Mouse (Mus musculus): ENCODE measurements around the gene Shc2. TPM values are rescaled to one million over a fixed set of nuclear protein-coding genes. Genes with fewer than 3 reads are reported as not detected.
A peak's percentile ranks its signal among the peaks of the same experiment; 100 is the strongest.

The Shc2 gene
- total RNA-seq (2021) = 10 to 100 TPM; 44.7 to 49.4 TPM
- long read RNA-seq, experiment 1, transcript Shc2-201 (13 exons, 3,243 nt) = major isoform, 21 of 29 reads
- long read RNA-seq, experiment 1, partial matches to known transcripts = 0 of 29 reads
- long read RNA-seq, experiment 1, other reads (novel, unspliced or antisense) = 5 of 29 reads
- long read RNA-seq, experiment 2, transcript Shc2-201 (13 exons, 3,243 nt) = major isoform, 34 of 61 reads
- long read RNA-seq, experiment 2, partial matches to known transcripts = 4 of 61 reads
- long read RNA-seq, experiment 2, other reads (novel, unspliced or antisense) = 21 of 61 reads

DNA sequence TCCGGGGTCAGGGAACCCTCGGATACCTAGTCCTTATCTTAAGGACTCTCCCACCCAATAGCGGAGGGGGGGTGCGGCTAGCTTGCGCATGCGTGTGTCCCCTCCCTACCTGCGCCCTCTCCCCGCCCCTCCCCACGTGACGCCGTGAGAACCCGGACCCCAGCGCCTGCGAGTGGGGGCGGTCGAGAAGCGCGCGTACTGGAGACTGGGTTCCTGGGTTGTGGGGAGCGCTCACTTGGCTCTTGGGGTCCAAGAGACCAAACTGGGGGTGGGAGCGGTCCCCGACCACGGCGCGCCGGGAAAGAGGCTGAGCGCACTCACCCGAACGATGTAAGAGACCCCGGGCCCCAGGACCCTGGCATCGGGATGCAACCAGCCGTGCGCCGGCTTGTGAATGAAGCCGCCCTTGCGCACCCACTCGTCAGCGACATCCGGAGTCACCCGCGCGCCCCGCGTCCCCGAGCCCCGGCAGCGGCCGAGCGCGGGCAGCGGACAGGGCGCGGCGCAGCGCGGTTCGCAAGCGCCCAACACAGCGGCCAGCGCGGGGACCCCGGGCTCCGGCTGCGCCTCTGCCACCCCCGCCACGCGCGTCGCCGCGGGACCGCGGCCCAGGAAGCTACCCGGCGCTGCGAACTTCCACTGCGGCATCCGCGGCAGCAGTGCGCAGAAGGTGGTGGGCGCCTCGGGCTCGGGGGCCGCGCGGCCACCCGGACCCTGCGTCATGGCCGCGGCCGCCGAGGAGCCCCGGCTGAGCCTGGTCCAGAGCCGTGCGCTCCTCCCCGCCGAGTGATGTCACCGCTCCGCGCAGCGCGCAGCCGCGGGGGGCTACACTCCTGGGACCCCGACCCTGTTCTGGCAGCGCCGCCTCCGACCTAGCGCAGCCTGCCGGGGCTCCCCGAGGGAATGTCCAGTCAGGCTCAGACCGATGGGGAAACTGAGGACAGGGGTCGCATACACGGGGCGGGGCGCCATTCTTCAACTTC lies at the start of gene Shc2:
TSS of gene Shc2 (minus strand) at position 791 of the 983 bp plus-strand sequence.
- H3K4me3 ChIP-seq = peak within 1 kb of the TSS; percentile 75
- peak; percentile 85 to 86 for DNase-seq (ENCODE audit: low spot score in 2 of 2)
- TF ChIP-seq CTCF (conservative IDR thresholded peaks at IDR 0.05) = no peak
- peak within 1 kb of the TSS; percentile 98 for H3K27ac ChIP-seq

DNA sequence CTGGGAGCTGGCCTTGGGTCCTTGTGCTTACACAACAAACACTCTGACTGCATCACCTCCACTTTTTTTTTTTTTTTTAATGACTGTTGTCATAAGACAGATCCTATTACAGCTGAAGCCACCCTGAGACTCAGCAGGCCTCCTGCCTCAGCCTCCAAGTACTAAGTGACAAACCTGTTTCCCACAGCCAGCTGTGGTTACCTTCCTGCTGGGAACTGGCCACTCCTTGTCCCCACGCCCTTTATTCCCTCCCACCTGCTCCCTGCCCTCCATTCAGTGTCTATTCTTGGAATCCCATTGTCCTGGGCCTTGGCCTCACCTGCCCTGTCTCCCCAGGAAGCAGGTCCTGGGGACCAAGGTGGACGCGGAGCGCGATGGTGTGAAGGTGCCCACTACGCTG lies 49.8 kb upstream of the Shc2 start:
- no peak for TF ChIP-seq CTCF (conservative IDR thresholded peaks at IDR 0.05)
- DNase-seq (ENCODE audit: low spot score in 2 of 2) = no peak

DNA sequence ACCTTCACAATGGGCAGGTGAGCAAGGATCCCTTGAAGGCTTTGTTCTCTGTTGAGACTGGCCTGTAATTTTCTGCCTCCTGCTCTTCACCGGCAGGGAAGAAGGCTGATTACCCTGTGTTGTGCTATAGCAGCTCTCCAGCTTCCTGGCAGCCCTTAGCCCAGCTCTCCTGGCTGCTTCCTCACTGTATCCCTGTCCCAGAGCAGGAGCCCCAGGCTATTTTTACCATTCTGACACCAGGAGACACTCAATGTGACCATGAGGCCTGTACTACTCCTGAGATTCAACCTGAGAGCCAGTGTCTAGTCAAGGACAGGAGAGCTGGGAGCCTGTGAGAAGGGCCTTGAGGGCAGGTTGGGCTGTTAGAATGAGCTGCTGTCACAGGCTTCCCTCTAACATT lies 49.0 kb upstream of the Shc2 start:
- DNase-seq (ENCODE audit: low spot score in 2 of 2) = no peak
- no peak for TF ChIP-seq CTCF (conservative IDR thresholded peaks at IDR 0.05)
- H3K4me3 ChIP-seq = no peak overlapping the region
- no peak overlapping the region for H3K27ac ChIP-seq

More for the DNA sequence above, 49.8 kb upstream of the Shc2 start:
- H3K4me3 ChIP-seq = no peak overlapping the region
- H3K27ac ChIP-seq = no peak overlapping the region

DNA sequence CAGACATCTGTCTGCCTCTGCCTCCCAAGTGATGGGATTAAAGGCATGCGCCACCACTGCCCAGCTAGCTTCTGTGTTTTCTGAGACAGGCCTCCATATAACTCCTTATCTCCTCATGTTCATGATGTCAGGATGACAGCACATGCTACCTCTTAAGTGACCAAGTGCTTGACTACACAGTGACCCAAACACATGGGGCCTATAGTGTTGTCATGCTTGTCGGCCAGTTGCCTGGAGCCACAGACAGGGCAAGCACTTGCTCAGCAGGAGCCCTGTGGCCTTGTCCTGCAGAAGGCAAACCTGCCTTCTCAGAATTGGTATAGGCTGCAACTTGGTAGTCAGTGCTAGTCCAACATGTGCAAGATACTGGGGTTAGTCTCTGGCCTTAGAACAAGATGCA lies 48.5 kb upstream of the Shc2 start:
- no peak for TF ChIP-seq CTCF (conservative IDR thresholded peaks at IDR 0.05)
- Histone ChIP-seq H3K4me3 (no peak overlapping the region), H3K27ac (no peak overlapping the region)
- DNase-seq (ENCODE audit: low spot score in 2 of 2) = no peak

DNA sequence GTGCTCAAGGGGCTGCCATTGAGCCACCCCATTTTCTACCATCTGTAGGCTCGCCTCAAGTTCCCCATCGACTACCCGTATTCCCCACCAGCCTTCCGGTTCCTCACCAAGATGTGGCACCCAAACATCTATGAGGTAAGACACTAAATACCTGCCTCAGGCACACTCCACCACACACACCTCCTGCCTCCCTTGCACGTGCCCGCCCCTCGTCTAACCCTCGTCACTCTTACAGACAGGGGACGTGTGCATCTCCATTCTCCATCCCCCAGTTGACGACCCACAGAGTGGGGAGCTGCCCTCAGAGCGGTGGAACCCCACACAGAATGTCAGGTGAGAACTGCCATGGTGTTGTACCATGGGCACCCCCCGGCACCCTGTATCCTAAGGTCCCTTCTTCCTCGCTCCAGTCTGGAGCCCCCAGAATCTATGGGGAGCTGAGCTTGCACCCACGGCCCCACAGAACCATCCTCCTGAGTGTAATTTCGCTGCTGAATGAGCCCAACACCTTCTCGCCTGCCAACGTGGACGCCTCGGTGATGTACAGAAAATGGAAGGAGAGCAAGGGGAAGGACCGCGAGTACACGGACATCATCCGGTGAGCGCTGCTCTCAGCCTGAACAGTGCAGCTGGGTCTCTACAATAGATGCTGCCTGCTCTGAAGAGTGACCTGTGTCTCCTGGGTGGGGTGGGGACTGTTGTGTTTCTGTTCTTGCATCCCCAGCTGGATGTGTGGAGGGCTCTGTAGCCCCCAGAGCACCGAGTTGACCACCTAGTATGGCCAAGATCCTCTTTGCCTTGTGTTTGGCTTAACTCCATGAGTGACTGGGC lies 47.3 kb upstream of the Shc2 start:
- no peak for DNase-seq (ENCODE audit: low spot score in 2 of 2)
- H3K4me3 ChIP-seq = no peak overlapping the region
- TF ChIP-seq CTCF (conservative IDR thresholded peaks at IDR 0.05) = no peak
- peak overlapping the region; percentile 77; the same call in 1 of the 2 replicates for H3K27ac ChIP-seq

DNA sequence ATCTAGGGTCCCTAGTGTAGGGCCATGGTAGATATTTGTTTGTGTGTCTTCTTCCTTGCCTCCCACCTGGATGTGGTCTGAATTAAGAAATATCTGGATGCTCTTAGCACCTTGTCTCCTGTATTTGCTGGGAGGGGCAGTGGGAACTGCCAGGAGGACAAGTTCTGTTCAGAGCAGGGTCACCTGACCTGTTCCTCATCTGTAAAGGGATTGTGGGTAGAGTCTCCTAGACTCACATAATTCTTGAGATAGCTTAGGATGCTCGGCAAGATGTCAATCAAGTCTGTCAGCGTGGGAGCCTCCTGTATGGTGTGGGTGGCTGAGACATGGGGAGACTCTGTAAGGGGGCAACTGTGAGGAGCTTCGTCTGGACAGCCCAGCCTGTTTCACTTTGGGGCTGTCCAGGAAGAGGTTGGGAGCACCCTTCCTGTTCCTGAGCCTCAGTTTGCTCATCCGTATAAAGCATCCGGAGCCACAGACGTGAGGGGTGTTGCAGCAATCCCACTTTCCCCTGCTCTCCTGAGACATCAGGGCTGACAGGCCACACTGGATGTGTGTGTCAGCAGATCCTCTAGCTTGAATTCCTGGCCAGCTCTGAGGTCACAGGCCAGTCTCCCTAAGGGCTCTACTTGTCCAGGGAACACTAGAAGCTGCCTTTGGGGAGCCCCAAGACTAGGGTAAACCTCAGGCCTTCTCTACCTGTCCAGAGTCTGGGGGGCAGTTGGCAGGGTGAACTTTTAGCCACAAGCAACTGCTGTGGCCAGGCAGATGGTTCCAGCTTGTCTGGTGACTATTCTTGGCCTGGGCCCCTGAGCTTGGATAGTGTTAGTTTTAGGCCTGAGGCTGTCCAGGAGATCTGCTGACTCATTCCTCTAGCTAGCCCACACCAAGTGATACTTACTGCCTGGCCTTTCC lies 46.3 kb upstream of the Shc2 start:
- Histone ChIP-seq H3K4me3 (peak overlapping the region; percentile 71), H3K27ac (peak overlapping the region; percentile 77)

DNA sequence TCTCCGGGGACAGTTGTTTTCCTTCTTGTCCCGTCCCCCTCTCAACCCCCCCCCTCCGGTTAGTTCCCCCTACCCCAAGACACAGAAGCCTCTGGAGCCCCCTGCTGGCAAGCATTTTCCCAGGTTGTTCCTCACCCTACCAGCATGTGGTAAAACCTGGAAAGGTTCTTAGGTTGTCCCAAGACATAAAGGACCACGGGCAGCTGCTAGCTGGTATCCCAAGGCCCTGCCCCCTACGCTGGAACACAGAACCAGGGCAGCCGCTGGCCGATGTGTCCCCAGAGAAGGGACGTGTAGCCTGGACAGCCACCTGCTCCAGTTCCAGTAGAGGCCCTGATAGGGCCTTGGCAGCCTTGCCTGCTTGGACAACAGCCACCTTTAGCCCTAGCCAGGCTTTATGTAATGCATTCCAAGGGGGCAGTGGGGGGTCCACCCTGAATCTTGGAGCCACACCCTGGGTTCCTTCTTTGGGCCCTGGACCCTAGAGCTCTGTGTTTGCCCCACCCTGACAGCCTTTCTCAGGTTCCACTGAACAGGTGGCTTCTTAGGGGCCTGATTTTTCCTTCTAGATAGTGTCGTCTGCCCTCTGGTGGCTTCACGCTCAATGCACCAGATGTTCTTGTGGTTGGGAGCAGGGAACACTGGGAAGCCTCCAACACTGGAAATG lies 45.3 kb upstream of the Shc2 start:
- TF ChIP-seq CTCF (conservative IDR thresholded peaks at IDR 0.05) = peak; percentile 53
- peak overlapping the region; percentile 71 for H3K4me3 ChIP-seq
- DNase-seq (ENCODE audit: low spot score in 2 of 2) = peak in 1 of 2 experiments; percentile 54
- H3K27ac ChIP-seq = peak overlapping the region; percentile 77

More for the DNA sequence above, 46.3 kb upstream of the Shc2 start:
- DNase-seq (ENCODE audit: low spot score in 2 of 2) = no peak
- TF ChIP-seq CTCF (conservative IDR thresholded peaks at IDR 0.05) = no peak

DNA sequence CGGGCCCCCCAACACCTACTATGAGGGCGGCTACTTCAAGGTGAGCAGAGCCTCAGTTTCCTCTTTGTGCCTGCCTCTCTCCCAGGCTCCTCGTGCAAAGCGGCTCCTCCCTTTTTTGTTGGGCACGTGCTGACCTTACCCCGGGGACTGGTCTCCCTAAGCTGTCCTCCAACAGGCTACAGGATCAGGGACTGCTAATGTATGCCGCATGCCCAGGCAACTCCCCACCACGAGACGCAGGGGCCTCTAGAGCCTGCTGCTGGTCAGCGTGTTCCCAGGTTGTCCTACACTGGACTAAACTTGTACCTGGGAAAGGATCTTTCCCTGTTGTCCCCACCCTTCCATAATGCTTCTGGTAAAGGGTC lies 44.8 kb upstream of the Shc2 start:
- no peak for TF ChIP-seq CTCF (conservative IDR thresholded peaks at IDR 0.05)
- peak overlapping the region; percentile 71 for H3K4me3 ChIP-seq
- no peak for DNase-seq (ENCODE audit: low spot score in 2 of 2)
- H3K27ac ChIP-seq = peak overlapping the region; percentile 77

DNA sequence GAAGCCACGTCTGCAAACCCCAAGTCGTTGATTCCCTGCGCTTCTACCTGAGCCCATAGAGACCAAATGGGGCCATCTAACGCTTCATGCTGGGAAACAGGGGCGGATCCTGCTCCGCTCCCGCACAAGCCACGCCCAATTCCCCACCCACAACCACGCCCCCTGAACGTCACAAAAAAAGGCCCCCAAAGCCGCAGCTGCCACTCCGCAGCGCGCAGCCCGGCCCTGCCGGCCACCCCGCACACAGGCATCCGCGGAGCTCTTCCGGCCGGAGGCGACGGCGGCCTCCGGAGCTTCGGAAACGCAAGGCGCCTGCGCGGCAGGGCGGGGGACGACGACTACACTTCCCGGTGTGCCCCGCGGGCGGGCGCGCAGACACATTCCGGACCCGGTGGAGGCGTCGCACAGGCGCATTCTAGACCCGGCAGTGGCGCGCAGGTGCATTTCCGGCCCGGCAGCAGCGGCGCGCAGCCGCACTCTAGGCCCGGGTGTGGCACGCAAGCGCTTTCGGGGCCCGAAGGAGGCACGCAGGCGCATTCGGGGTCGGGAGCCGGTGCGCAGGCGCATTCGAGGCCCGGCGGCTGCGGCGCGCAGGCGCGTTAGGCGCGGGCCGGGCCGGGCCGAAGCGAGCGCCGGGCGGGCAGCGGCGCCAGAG lies 44.0 kb upstream of the Shc2 start, which contains the start of gene Cdc34:
TSS of gene Cdc34 (plus strand) at position 605 of the 655 bp plus-strand sequence.
- peak; percentile 67 for TF ChIP-seq CTCF (conservative IDR thresholded peaks at IDR 0.05)

DNA sequence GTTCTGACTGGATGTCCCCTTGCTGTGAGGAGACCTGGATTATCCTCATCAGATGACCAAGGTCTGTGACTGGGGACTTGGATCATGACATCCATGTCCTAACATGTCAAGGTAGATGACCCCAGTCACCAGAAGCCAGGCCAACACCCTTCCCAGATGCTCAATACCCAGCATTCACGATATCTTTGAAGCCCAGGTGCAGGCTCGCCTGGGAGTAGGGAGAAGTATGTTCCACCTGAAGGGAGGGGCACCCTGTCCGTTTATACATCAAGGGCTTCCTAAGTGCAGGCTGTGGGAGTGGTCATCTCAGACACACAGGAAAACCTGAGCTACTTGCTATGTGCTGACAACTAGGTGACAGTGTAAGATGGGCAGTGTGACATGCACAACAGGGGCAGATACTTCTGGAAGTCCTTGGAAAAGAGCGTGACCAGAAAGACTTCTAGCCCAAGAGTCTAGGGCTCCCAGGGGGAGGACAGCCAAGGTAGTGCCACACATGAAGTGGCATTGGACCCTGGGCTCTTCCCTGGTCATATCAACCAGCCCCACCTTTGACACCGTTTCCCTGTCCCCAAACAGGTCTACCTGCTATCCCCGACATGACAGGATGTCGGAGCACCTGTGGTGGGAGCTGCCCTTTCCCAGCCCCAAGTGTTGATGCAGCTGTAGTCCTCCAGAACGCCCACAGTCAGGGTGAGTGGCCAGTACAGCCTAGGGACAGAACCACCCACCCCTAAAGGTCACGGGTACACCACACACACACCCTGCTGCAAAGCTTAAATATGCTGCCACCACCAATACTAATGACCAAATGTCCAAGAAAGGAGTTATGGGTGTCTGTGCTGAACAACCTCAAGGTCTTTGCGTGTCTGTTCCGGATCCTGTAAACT lies 43.1 kb upstream of the Shc2 start:
- no peak for DNase-seq (ENCODE audit: low spot score in 2 of 2)
- no peak for TF ChIP-seq CTCF (conservative IDR thresholded peaks at IDR 0.05)
- Histone ChIP-seq H3K27ac (peak overlapping the region; percentile 89), H3K4me3 (peak overlapping the region; percentile 64)

More for the DNA sequence above, 44.0 kb upstream of the Shc2 start, which contains the start of gene Cdc34:
- DNase-seq (ENCODE audit: low spot score in 2 of 2) = peak; percentile 99 to 100
- peak within 1 kb of the TSS; percentile 71 for H3K4me3 ChIP-seq
- peak within 1 kb of the TSS; percentile 89 for H3K27ac ChIP-seq
